17 mouse cellular contexts compared by ENCODE assay signal in the genomic region with DNA sequence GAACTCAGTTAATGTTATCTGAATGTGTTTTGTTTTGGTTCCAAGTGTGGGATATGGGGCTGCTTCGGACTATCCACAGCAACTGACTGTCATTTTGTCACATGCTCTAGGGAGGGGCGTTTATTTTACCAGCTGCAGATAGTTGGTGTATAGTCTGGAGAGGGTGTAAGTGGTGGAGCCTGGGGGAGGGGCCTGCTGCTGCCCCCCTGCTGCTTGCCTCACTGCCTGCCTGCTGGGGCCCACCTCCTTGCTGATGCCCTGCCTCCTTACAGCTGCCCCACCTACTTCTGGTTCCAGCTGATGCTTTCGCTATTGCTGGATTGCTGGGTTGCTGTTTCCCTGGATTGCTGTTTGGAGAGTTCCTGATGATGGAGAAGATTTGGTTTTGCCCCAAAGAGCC. TPM values are rescaled to one million over a fixed set of nuclear protein-coding genes. Genes with fewer than 3 reads are reported as not detected.
DNase-seq lines count a peak whose midpoint lies in the region; ATAC-seq and TF ChIP-seq lines count a peak whose summit lies in the region.
"Had no signal": no experiment of that assay in that cellular context is flagged by ENCODE, and none has a peak within 500 bp of the region (broad histone marks: within the 10 kb centered on the region; RNA-seq: fewer than 3 reads in every experiment).

No protein-coding gene starts in this region.

- H3K27ac ChIP-seq in heart, embryonic 13.5 days (replicated peaks): no peak overlapping the region
- H3K27ac ChIP-seq in heart, adult 2 months: no peak overlapping the region
- no peak overlapping the region for H3K27ac ChIP-seq in kidney, embryonic 16.5 days (ENCODE audit: low read length)
- no peak overlapping the region for H3K27ac ChIP-seq in stomach, embryonic 16.5 days (ENCODE audit: low read length)
- H3K27ac ChIP-seq: forebrain, embryonic 13.5 days; hindbrain, embryonic 10.5 days; limb, embryonic 15.5 days had no signal

- H3K4me3 ChIP-seq in heart, embryonic 13.5 days: no peak overlapping the region
- no peak overlapping the region for H3K4me3 ChIP-seq in heart, adult 2 months
- no peak overlapping the region for H3K4me3 ChIP-seq in kidney, embryonic 16.5 days (ENCODE audit: low read length)
- H3K4me3 ChIP-seq in stomach, embryonic 16.5 days (replicated peaks; ENCODE audit: low read length): no peak overlapping the region
- H3K4me3 ChIP-seq: forebrain, embryonic 13.5 days; hindbrain, embryonic 10.5 days; limb, embryonic 15.5 days; myocyte had no signal

- H3K9me3 ChIP-seq in heart, embryonic 13.5 days: no peaks in the 10 kb centered on the region
- H3K9me3 ChIP-seq in kidney, embryonic 16.5 days (ENCODE audit: low read length): no peaks in the 10 kb centered on the region
- H3K9me3 ChIP-seq in stomach, embryonic 16.5 days (replicated peaks; ENCODE audit: control insufficient read depth, low read length): no peaks in the 10 kb centered on the region
- H3K9me3 ChIP-seq: forebrain, embryonic 13.5 days; hindbrain, embryonic 10.5 days; limb, embryonic 15.5 days had no signal

- no peaks in the 10 kb centered on the region for H3K27me3 ChIP-seq in heart, embryonic 13.5 days (replicated peaks)
- H3K27me3 ChIP-seq in heart, adult 2 months (ENCODE audit: control insufficient read depth, insufficient read depth, low read length): no peaks in the 10 kb centered on the region
- H3K27me3 ChIP-seq in kidney, embryonic 16.5 days (ENCODE audit: insufficient read depth, low read length): no peaks in the 10 kb centered on the region
- no peaks in the 10 kb centered on the region for H3K27me3 ChIP-seq in stomach, embryonic 16.5 days (ENCODE audit: control insufficient read depth, insufficient read depth, low read length)
- H3K27me3 ChIP-seq: forebrain, embryonic 13.5 days; limb, embryonic 15.5 days had no signal

- no peaks in the 10 kb centered on the region for H3K36me3 ChIP-seq in heart, embryonic 13.5 days
- H3K36me3 ChIP-seq in heart, adult 2 months (ENCODE audit: control insufficient read depth, insufficient read depth, low read length): no peaks in the 10 kb centered on the region
- no peaks in the 10 kb centered on the region for H3K36me3 ChIP-seq in kidney, embryonic 16.5 days (ENCODE audit: insufficient read depth, low read length)
- H3K36me3 ChIP-seq in stomach, embryonic 16.5 days (ENCODE audit: control insufficient read depth, insufficient read depth, low read length): no peaks in the 10 kb centered on the region
- H3K36me3 ChIP-seq: hindbrain, embryonic 10.5 days; limb, embryonic 15.5 days had no signal

- no peak for ATAC-seq in heart, embryonic 13.5 days (ENCODE audit: extremely low read depth, insufficient number of reproducible peaks, low FRiP score, low TSS enrichment)
- peak; percentile 46; the same call in 1 of the 2 replicates for ATAC-seq in kidney, embryonic 16.5 days (ENCODE audit: low FRiP score, low TSS enrichment)
- peak; percentile 47; the same call in 1 of the 2 replicates for ATAC-seq in stomach, embryonic 16.5 days (ENCODE audit: insufficient read depth, low FRiP score)
- ATAC-seq in frontal cortex, adult (ENCODE audit: low TSS enrichment): no peak
- ATAC-seq: forebrain, embryonic 13.5 days had no signal

- TF ChIP-seq CTCF in heart, adult 2 months (IDR thresholded peaks at IDR 0.05): no peak

- no peak overlapping the region for H3K9ac ChIP-seq in heart, embryonic 13.5 days
- H3K9ac ChIP-seq in heart, adult 2 months (ENCODE audit: low read depth, low read length): no peak overlapping the region
- H3K9ac ChIP-seq in kidney, embryonic 16.5 days (replicated peaks; ENCODE audit: low read length): no peak overlapping the region
- no peak overlapping the region for H3K9ac ChIP-seq in stomach, embryonic 16.5 days (ENCODE audit: low read length)
- H3K9ac ChIP-seq: forebrain, embryonic 13.5 days; limb, embryonic 15.5 days had no signal

- H3K79me2 ChIP-seq in heart, adult 2 months (replicated peaks; ENCODE audit: control insufficient read depth, insufficient read depth, low read length): no peaks in the 10 kb centered on the region

- peak overlapping the region; percentile 37 for H3K4me2 ChIP-seq in heart, embryonic 13.5 days
- H3K4me2 ChIP-seq in kidney, embryonic 16.5 days (replicated peaks; ENCODE audit: low read depth, low read length): no peak overlapping the region
- H3K4me2 ChIP-seq in stomach, embryonic 16.5 days (ENCODE audit: low read depth, low read length): no peak overlapping the region
- H3K4me2 ChIP-seq: forebrain, embryonic 13.5 days; limb, embryonic 15.5 days had no signal

- 11% methylated on average over 3 of the region's 3 CpGs for WGBS in heart, embryonic 13.5 days
- WGBS in heart, adult 2 months: 36% methylated on average over 3 of the region's 3 CpGs
- 23% methylated on average over 3 of the region's 3 CpGs for whole genome bisulfite sequencing in kidney, embryonic 16.5 days
- WGBS in stomach, embryonic 16.5 days: 27% methylated on average over 3 of the region's 3 CpGs

- TF ChIP-seq EP300 in heart, adult 2 months (IDR thresholded peaks at IDR 0.05; ENCODE audit: insufficient read depth, low read depth, low read length): no peak

- peaks cover 7% of the 10 kb centered on the region for H3K4me1 ChIP-seq in heart, embryonic 13.5 days
- H3K4me1 ChIP-seq in heart, adult 2 months (ENCODE audit: control insufficient read depth, insufficient read depth, low read length): no peaks in the 10 kb centered on the region
- H3K4me1 ChIP-seq in kidney, embryonic 16.5 days (ENCODE audit: insufficient read depth, low read length): no peaks in the 10 kb centered on the region
- H3K4me1 ChIP-seq in stomach, embryonic 16.5 days (ENCODE audit: control insufficient read depth, insufficient read depth, low read length): no peaks in the 10 kb centered on the region
- H3K4me1 ChIP-seq: forebrain, embryonic 13.5 days had no signal

- TF ChIP-seq POLR2A in heart, adult 2 months (IDR thresholded peaks at IDR 0.05; ENCODE audit: insufficient read depth, low read depth, low read length): no peak

- no peak for DNase-seq in heart, adult 2 months
- DNase-seq in kidney, postnatal 36 days: no peak
- DNase-seq in ovary, postnatal 36 days (ENCODE audit: low spot score): peak; percentile 16
- DNase-seq in ovary, postnatal 14 days (ENCODE audit: low spot score): no peak
- DNase-seq: cerebellum, adult 9-10 months; midbrain, embryonic 14.5 days; right cerebral cortex, adult 18-20 months; thymus, postnatal 25 days had no signal

- intact Hi-C loops in heart, adult 2 months (cut with DNase I): no loop called here

RNA-seq across cellular contexts. Expression of a gene that starts 31.0 kb away (rescaled TPM):
- polyA plus RNA-seq in heart, embryonic 13.5 days (2015; fragmentation: Nextera tagmentation; extraction: Ambion mirVana): 0.11 and 0.34 TPM in 2 replicates
- total RNA-seq in heart, adult 2 months (2021): under 1 TPM in 1 of 2 experiments, not detected in 1; 0.09 TPM
- polyA plus RNA-seq in heart, adult 2 months (2012; rRNA removed): 0.26 and 0.31 TPM in 2 replicates
- polyA plus RNA-seq in kidney, embryonic 16.5 days (2015; fragmentation: Nextera tagmentation; extraction: Ambion mirVana): 22.1 and 27.5 TPM in 2 replicates
- polyA plus RNA-seq in stomach, embryonic 16.5 days (2015; fragmentation: Nextera tagmentation; extraction: Ambion mirVana): 22.7 and 25.5 TPM in 2 replicates
- total RNA-seq: gastrocnemius, postnatal 4 days had no signal

Comparison
In these comparisons a context has a peak if more than half of its experiments do, and no peak if none do; other contexts are left out.
1. ATAC-seq: peak in kidney, embryonic 16.5 days (single experiment) and stomach, embryonic 16.5 days (single experiment); none in heart, embryonic 13.5 days (single experiment) and frontal cortex, adult (single experiment).
2. RNA of a gene that starts 31.0 kb away (polyA plus RNA-seq): 22.7 to 25.5 TPM in stomach, embryonic 16.5 days and 22.1 to 27.5 TPM in kidney, embryonic 16.5 days; 0.26 to 0.31 TPM in heart, adult 2 months and 0.11 to 0.34 TPM in heart, embryonic 13.5 days; every median in the first group is over 10 times any median in the second.